Mouse (Mus musculus): ENCODE measurements around the gene Krt20.

Gene Krt20

GRCm38 (mm10) chr11:99437972-99438371, at the start of gene Krt20:
Gene Krt20 (minus strand): TSS chr11:99438150.
- DNase-seq (ENCODE audit: low read depth): no peak

- no peak for DNase-seq (ENCODE audit: low read depth)
These were observed 37.0 kb upstream of the Krt20 start for GRCm38 (mm10) chr11:99474981-99475380.

GRCm38 (mm10) chr11:99473433-99473832, 35.5 kb upstream of the Krt20 start:
- DNase-seq (ENCODE audit: low read depth): no peak

GRCm38 (mm10) chr11:99472405-99472804, 34.5 kb upstream of the Krt20 start:
- DNase-seq (ENCODE audit: low read depth): no peak

GRCm38 (mm10) chr11:99471946-99472345, 34.0 kb upstream of the Krt20 start:
- DNase-seq (ENCODE audit: low read depth): no peak

GRCm38 (mm10) chr11:99469228-99469627, 31.3 kb upstream of the Krt20 start:
- no peak for DNase-seq (ENCODE audit: low read depth)

- no peak for DNase-seq (ENCODE audit: low read depth)
These were observed 30.6 kb upstream of the Krt20 start for GRCm38 (mm10) chr11:99468566-99468965.

- no peak for DNase-seq (ENCODE audit: low read depth)
These were observed 28.4 kb upstream of the Krt20 start for GRCm38 (mm10) chr11:99466316-99466715.

GRCm38 (mm10) chr11:99464836-99465235, 26.9 kb upstream of the Krt20 start:
- DNase-seq (ENCODE audit: low read depth): peak; percentile 84

- DNase-seq (ENCODE audit: low read depth): peak; percentile 70
These were observed 25.2 kb upstream of the Krt20 start for GRCm38 (mm10) chr11:99463155-99463554.

GRCm38 (mm10) chr11:99461736-99462135, 23.8 kb upstream of the Krt20 start:
- DNase-seq (ENCODE audit: low read depth): no peak

- no peak for DNase-seq (ENCODE audit: low read depth)
These were observed 20.9 kb upstream of the Krt20 start for GRCm38 (mm10) chr11:99458887-99459286.

GRCm38 (mm10) chr11:99454759-99455158, 16.8 kb upstream of the Krt20 start:
- no peak for DNase-seq (ENCODE audit: low read depth)

- DNase-seq (ENCODE audit: low read depth): no peak
These were observed 16.1 kb upstream of the Krt20 start for GRCm38 (mm10) chr11:99454044-99454443.

- no peak for DNase-seq (ENCODE audit: low read depth)
These were observed 10.8 kb upstream of the Krt20 start for GRCm38 (mm10) chr11:99448769-99449168.

GRCm38 (mm10) chr11:99441220-99441619, 3.3 kb upstream of the Krt20 start:
- no peak for DNase-seq (ENCODE audit: low read depth)

- no peak for DNase-seq (ENCODE audit: low read depth)
These were observed 1.5 kb upstream of the Krt20 start for GRCm38 (mm10) chr11:99439465-99439864.

- no peak for DNase-seq (ENCODE audit: low read depth)
These were observed 1.3 kb downstream of the Krt20 start for GRCm38 (mm10) chr11:99436625-99437024.

GRCm38 (mm10) chr11:99430670-99431069, 7.3 kb downstream of the Krt20 start:
- no peak for DNase-seq (ENCODE audit: low read depth)

GRCm38 (mm10) chr11:99422159-99422558, 15.8 kb downstream of the Krt20 start, which contains the start of gene Krt12:
Gene Krt12 (minus strand): TSS chr11:99422259.
- no peak for DNase-seq (ENCODE audit: low read depth)

GRCm38 (mm10) chr11:99420586-99420985, 17.4 kb downstream of the Krt20 start:
- DNase-seq (ENCODE audit: low read depth): no peak

GRCm38 (mm10) chr11:99417819-99418218, 20.1 kb downstream of the Krt20 start:
- DNase-seq (ENCODE audit: low read depth): no peak

- DNase-seq (ENCODE audit: low read depth): no peak
These were observed 21.0 kb downstream of the Krt20 start for GRCm38 (mm10) chr11:99416902-99417301.

- DNase-seq (ENCODE audit: low read depth): no peak
These were observed 23.3 kb downstream of the Krt20 start for GRCm38 (mm10) chr11:99414463-99415147.

Measured in induced T-regulatory cell, adult 2 months (primary cell).